Mouse (Mus musculus) intestine, embryonic 15.5 days (tissue): ENCODE measurements around the gene Olfr1434. TPM values are rescaled to one million over a fixed set of nuclear protein-coding genes. Genes with fewer than 3 reads are reported as not detected.
"Not testable (repeated sequence)": the region's sequence is repeated elsewhere in the genome, so short reads cannot be mapped to it uniquely, and the experiment has no call there.

ENCODE experiments used
- ATAC-seq: fragments of 200-750 bp; cut with Nextera tagmentation; 2 replicates; pipeline ENCODE4 v1.8.0; 2017; ENCODE audit warnings: moderate TSS enrichment, moderate library complexity
- H3K27ac ChIP-seq: fragments of 300-500 bp; sonication (generic); 2 replicates; pipeline ENCODE4 v1.5.1; 2015; ENCODE audit warnings: mild to moderate bottlenecking, inconsistent platforms
- H3K27me3 ChIP-seq: fragments of 300-500 bp; sonication (generic); replicated peaks from 2 replicates; pipeline ENCODE4 v1.6.1; 2015; ENCODE audit warnings: inconsistent platforms
- H3K36me3 ChIP-seq: fragments of 300-500 bp; sonication (generic); 2 replicates; pipeline ENCODE4 v1.6.1; 2015; ENCODE audit warnings: inconsistent platforms
- H3K4me1 ChIP-seq: fragments of 300-500 bp; sonication (generic); replicated peaks from 2 replicates; pipeline ENCODE4 v1.6.1; 2015; ENCODE audit warnings: inconsistent platforms
- H3K4me2 ChIP-seq: fragments of 300-500 bp; sonication (generic); replicated peaks from 2 replicates; pipeline ENCODE4 v1.6.1; 2015; ENCODE audit warnings: mild to moderate bottlenecking, inconsistent platforms
- H3K4me3 ChIP-seq: fragments of 300-500 bp; sonication (generic); replicated peaks from 2 replicates; pipeline ENCODE4 v1.5.1; 2015; ENCODE audit warnings: inconsistent platforms
- H3K9ac ChIP-seq: fragments of 300-500 bp; sonication (generic); 2 replicates; pipeline ENCODE4 v1.6.1; 2015; ENCODE audit warnings: inconsistent platforms
- H3K9me3 ChIP-seq: fragments of 300-500 bp; sonication (generic); 2 replicates; pipeline ENCODE4 v1.6.1; 2016; ENCODE audit warnings: inconsistent platforms
- WGBS: fragments of 180-500 bp; shearing (Covaris S2); methylation state at CpG from one replicate; pipeline ENCODE4 v1.1.7; 2015; 5-methylcytosine and 5-hydroxymethylcytosine counted together
- polyA plus RNA-seq: library from polyadenylated mRNA; unstranded; fragments of >200 nt; fragmentation: Nextera tagmentation; extraction: Ambion mirVana; gene quantifications from 2 replicates; pipeline ENCODE4 v1.2.1, GENCODE M21; 2015

Olfr1434 gene
- polyA plus RNA-seq = not detected in 2 replicates

DNA sequence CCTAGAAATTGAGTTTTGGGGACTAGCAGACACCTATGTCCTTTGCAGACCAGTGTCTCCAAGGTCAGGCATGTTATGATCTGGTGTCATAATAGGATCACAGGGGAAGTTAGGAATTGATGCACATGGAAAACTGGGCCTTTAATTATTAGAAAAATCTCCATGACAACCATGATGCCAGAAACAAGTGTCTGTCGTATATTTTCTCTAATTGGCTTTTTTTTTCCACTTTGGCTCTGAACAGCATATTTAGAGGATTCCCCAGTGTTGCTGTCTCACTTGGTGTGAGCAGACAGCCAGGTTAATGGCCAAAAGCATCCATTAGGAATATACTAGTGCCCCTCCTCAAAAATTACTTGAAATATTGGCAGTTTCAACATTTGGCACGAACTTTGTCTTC, at the start of gene Olfr1434:
Gene Olfr1434, plus strand, starts transcription at position 301 of the 400 bp plus-strand sequence.
- Histone ChIP-seq H3K27ac (no peak within 1 kb of the TSS), H3K4me2 (no peak within 1 kb of the TSS), H3K36me3 (no peaks in the 10 kb centered on the region), H3K4me3 (no peak within 1 kb of the TSS), H3K27me3 (no peaks in the 10 kb centered on the region), H3K4me1 (no peaks in the 10 kb centered on the region), H3K9me3 (no peaks in the 10 kb centered on the region), H3K9ac (no peak within 1 kb of the TSS)
- WGBS = 64% methylated on average over 2 of the region's 2 CpGs
- no peak for ATAC-seq

DNA sequence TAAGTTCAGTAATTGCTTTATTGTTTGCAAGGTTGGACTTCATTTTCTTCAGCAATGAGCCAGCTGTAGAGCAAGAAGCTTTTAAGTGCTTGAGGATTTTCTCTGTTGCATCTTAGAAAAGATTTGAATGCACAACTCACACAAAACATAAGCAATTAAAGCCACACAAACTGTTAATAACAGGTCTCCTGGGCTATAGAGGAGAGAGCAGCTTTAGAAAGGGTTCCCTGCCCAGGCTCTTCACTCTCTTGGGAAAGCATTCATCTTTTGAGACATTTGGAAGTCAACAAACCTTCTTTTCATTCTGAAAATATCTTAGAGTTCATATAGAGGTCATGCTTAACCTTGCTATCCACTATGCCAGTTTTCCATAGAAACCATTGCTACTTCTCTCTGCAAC, 47.2 kb upstream of the Olfr1434 start, which contains the start of gene Olfr1432:
Gene Olfr1432, minus strand, starts transcription at position 101 of the 400 bp plus-strand sequence.
- ATAC-seq, H3K9ac ChIP-seq, H3K4me2 ChIP-seq, H3K27ac ChIP-seq, H3K9me3 ChIP-seq, H3K4me1 ChIP-seq, H3K4me3 ChIP-seq, H3K36me3 ChIP-seq, H3K27me3 ChIP-seq: not testable (repeated sequence)

DNA sequence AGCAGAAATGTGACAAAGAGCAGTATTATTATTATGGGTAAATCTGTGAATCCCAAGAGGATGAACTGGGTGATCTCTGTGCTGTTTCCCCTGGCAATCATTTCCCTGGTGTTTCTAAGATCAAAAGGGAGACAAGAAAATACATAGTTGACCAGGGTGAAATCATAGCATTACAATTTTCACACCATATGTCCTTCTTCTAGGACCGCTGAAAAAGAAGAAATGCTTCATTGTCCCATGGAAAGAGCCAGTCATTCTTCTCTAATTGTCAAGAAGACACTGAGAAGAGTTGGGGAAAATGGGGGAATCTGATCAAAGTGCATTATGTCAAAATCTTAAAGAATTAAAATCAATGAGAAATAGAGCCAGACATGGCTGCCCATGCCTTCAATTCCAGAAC, 38.1 kb upstream of the Olfr1434 start, which contains the start of gene Olfr262:
Gene Olfr262, minus strand, starts transcription at position 101 of the 400 bp plus-strand sequence.
- no peak within 1 kb of the TSS for H3K4me3 ChIP-seq
- no peaks in the 10 kb centered on the region for H3K36me3 ChIP-seq
- ATAC-seq = no peak
- no peak within 1 kb of the TSS for H3K27ac ChIP-seq
- no peaks in the 10 kb centered on the region for H3K4me1 ChIP-seq
- H3K9ac ChIP-seq = no peak within 1 kb of the TSS
- 83% methylated on average over 1 of the region's 1 CpGs for WGBS
- H3K4me2 ChIP-seq = no peak within 1 kb of the TSS
- H3K27me3 ChIP-seq = no peaks in the 10 kb centered on the region
- no peaks in the 10 kb centered on the region for H3K9me3 ChIP-seq

DNA sequence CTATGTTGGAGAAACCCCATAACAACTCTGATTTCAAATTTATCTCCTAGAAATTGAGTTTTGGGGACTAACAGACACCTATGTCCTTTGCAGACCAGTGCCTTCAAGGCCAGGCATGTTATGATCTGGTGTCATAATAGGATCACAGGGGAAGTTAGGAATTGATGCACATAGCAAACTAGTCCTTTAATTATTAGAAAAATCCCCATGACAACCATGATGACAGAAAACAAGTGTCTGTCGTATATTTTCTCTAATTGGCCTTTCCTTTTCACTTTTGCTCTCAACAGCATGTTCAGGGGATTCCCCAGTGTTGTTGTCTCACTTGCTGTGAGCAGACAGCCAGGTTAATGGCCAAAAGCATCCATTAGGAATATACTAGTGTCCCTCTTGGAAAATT, 18.9 kb upstream of the Olfr1434 start, which contains the start of gene Olfr235:
Gene Olfr235, plus strand, starts transcription at position 301 of the 400 bp plus-strand sequence.
- WGBS = 61% methylated on average over 1 of the region's 1 CpGs
- ATAC-seq = no peak
- no peaks in the 10 kb centered on the region for H3K9me3 ChIP-seq

DNA sequence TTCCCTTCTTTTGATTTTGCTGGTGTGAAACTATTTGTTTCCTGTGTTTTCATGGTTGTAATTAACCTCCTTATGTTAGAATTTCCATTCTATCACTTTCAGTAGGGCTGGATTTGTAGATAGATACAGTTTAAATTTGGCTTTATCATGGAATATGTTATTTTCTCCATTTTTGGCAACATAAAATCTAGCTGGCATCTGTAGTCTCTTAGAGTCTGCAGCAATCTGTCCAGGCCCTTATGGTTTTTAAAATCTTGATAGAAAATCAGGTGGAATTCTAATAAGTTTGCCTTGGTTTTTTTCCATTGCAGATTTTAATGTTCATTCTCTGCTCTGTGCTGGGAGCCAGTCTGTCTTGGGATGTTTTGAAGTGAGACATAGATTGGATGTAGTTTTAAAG, 13.3 kb downstream of the Olfr1434 start:
- Histone ChIP-seq H3K4me1 (no peaks in the 10 kb centered on the region), H3K4me3 (no peak overlapping the region), H3K27ac (no peak overlapping the region), H3K9ac (no peak overlapping the region), H3K4me2 (no peak overlapping the region), H3K9me3 (no peaks in the 10 kb centered on the region), H3K27me3 (no peaks in the 10 kb centered on the region), H3K36me3 (no peaks in the 10 kb centered on the region)
- ATAC-seq = no peak

More for the DNA sequence above, 18.9 kb upstream of the Olfr1434 start, which contains the start of gene Olfr235:
- Histone ChIP-seq H3K4me3 (no peak within 1 kb of the TSS), H3K27me3 (no peaks in the 10 kb centered on the region), H3K27ac (no peak within 1 kb of the TSS), H3K4me1 (no peaks in the 10 kb centered on the region), H3K36me3 (no peaks in the 10 kb centered on the region), H3K4me2 (no peak within 1 kb of the TSS), H3K9ac (no peak within 1 kb of the TSS)

DNA sequence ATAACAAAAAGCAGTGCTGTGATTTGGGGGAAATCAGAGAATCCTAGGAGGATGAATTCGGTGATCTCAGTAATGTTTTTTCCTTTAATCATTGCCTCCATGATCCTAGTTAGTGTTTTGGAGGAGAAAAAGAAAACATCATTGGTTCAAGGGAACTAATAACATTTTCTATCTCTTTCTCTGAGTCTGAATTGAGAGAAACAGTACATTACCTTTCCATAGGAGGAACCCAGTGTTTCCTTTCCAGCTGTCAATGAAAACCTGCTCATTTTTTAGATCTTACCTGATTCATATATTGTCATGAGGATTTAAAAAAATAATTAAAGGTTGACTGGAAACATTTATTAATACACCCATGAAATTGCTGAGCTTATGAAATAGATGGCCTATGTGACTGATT, 19.4 kb downstream of the Olfr1434 start, which contains the start of gene Olfr1436:
Gene Olfr1436, minus strand, starts transcription at position 101 of the 400 bp plus-strand sequence.
- H3K4me2 ChIP-seq, ATAC-seq, H3K27ac ChIP-seq, H3K36me3 ChIP-seq, H3K9ac ChIP-seq, H3K9me3 ChIP-seq, H3K4me1 ChIP-seq, H3K4me3 ChIP-seq, H3K27me3 ChIP-seq: not testable (repeated sequence)
- WGBS = 78% methylated on average over 1 of the region's 1 CpGs

DNA sequence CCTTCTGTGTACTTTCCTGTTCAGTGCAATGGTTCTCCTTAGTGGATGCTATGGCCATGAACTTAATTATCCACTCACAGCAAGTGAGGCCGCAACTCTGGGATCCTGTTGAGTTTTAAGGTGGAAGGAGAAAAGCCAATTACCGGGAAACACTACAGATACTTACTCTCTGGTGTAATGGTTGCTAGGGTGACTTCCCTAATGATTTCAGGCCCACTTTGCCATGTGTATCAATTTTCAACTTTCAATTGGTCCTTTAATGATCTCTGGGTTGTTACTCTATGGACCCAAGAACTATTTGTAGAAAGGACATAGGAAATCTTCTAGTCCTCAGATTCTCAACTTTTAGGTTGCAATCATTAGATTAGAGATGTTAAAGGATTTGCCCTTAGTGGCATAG, 45.3 kb downstream of the Olfr1434 start, which contains the start of gene Olfr1437:
Gene Olfr1437, minus strand, starts transcription at position 101 of the 400 bp plus-strand sequence.
- no peak within 1 kb of the TSS for H3K27ac ChIP-seq
- no peaks in the 10 kb centered on the region for H3K9me3 ChIP-seq
- H3K4me2 ChIP-seq = no peak within 1 kb of the TSS
- H3K4me3 ChIP-seq = no peak within 1 kb of the TSS
- ATAC-seq = no peak
- H3K4me1 ChIP-seq = no peaks in the 10 kb centered on the region
- no peaks in the 10 kb centered on the region for H3K36me3 ChIP-seq
- 86% methylated on average over 2 of the region's 2 CpGs for WGBS
- H3K27me3 ChIP-seq = no peaks in the 10 kb centered on the region
- H3K9ac ChIP-seq = no peak within 1 kb of the TSS

Other genes starting within 250 kb of the Olfr1434 start
- not detected in 2 replicates for gene Olfr1423, start 238.5 kb upstream of the Olfr1434 start, polyA plus RNA-seq
- gene Olfr1424, start 217.2 kb upstream of the Olfr1434 start, polyA plus RNA-seq = not detected in 2 replicates
- gene Olfr1425, start 202.1 kb upstream of the Olfr1434 start, polyA plus RNA-seq = not detected in 2 replicates
- gene Olfr1426, start 187.8 kb upstream of the Olfr1434 start, polyA plus RNA-seq = not detected in 2 replicates
- gene Olfr1427, start 176.5 kb upstream of the Olfr1434 start, polyA plus RNA-seq = not detected in 2 replicates
- not detected in 2 replicates for gene Olfr1428, start 164.0 kb upstream of the Olfr1434 start, polyA plus RNA-seq
- not detected in 2 replicates for gene Olfr76, start 156.7 kb upstream of the Olfr1434 start, polyA plus RNA-seq
- not detected in 2 replicates for gene Olfr1555-ps1, start 109.7 kb upstream of the Olfr1434 start, polyA plus RNA-seq
- not detected in 2 replicates for gene Olfr1431, start 79.2 kb upstream of the Olfr1434 start, polyA plus RNA-seq
- gene Olfr1432, start 47.3 kb upstream of the Olfr1434 start, polyA plus RNA-seq = not detected in 2 replicates
- gene Olfr262, start 38.2 kb upstream of the Olfr1434 start, polyA plus RNA-seq = not detected in 2 replicates
- gene Olfr235, start 18.8 kb upstream of the Olfr1434 start, polyA plus RNA-seq = not detected in 2 replicates
- not detected in 2 replicates for gene Olfr1436, start 19.3 kb downstream of the Olfr1434 start, polyA plus RNA-seq
- gene Olfr1437, start 45.2 kb downstream of the Olfr1434 start, polyA plus RNA-seq = not detected in 2 replicates
- gene Olfr1438-ps1, start 56.1 kb downstream of the Olfr1434 start, polyA plus RNA-seq = not detected in 2 replicates
- not detected in 2 replicates for gene Olfr1440, start 107.4 kb downstream of the Olfr1434 start, polyA plus RNA-seq
- not detected in 2 replicates for gene Olfr1441, start 137.6 kb downstream of the Olfr1434 start, polyA plus RNA-seq
- not detected in 2 replicates for gene Pfpl, start 148.1 kb downstream of the Olfr1434 start, polyA plus RNA-seq
- 0.88 and 0.98 TPM in 2 replicates for gene Mpeg1, start 180.9 kb downstream of the Olfr1434 start, polyA plus RNA-seq
- gene Dtx4, start 221.6 kb downstream of the Olfr1434 start, polyA plus RNA-seq = 15.0 and 15.5 TPM in 2 replicates